Mouse (Mus musculus) liver, postnatal 0 days (tissue): ENCODE data around the gene Pde4d. TPM values are rescaled to one million over a fixed set of nuclear protein-coding genes. Genes with fewer than 3 reads are reported as not detected.

Experiments
- ATAC-seq: fragments of 200-750 bp; cut with Nextera tagmentation; 2 replicates; pipeline ENCODE4 v1.8.0; 2017; ENCODE audit warnings: mild to moderate bottlenecking, moderate library complexity
- DNase-seq: peaks from one replicate; pipeline ENCODE4 v3.0.0-alpha.2; 2016
- H3K27ac ChIP-seq: fragments of 300-500 bp; sonication (generic); 2 replicates; pipeline ENCODE4 v1.5.1; 2014; ENCODE audit warnings: antibody characterized with exemption, moderate library complexity, mild to moderate bottlenecking, low read depth
- H3K27me3 ChIP-seq: fragments of 300-500 bp; sonication (generic); 2 replicates; pipeline ENCODE4 v1.6.1; 2014; ENCODE audit warnings: low read length, control low read depth, mixed read lengths; ENCODE audit not compliant: insufficient read depth
- H3K36me3 ChIP-seq: fragments of 300-500 bp; sonication (generic); replicated peaks from 2 replicates; pipeline ENCODE4 v1.6.1; 2014; ENCODE audit warnings: mild to moderate bottlenecking, control low read depth, low read length, moderate library complexity, mixed read lengths; ENCODE audit not compliant: insufficient read depth
- H3K4me1 ChIP-seq: fragments of 300-500 bp; sonication (generic); 2 replicates; pipeline ENCODE4 v1.6.1; 2014; ENCODE audit warnings: antibody characterized with exemption, mild to moderate bottlenecking, control low read depth; ENCODE audit not compliant: insufficient read depth
- H3K4me2 ChIP-seq: fragments of 300-500 bp; sonication (generic); 2 replicates; pipeline ENCODE4 v1.6.1; 2014; ENCODE audit warnings: low read depth, mild to moderate bottlenecking, low read length, moderate library complexity, mixed read lengths
- H3K4me3 ChIP-seq: fragments of 300-500 bp; sonication (generic); 2 replicates; pipeline ENCODE4 v1.5.1; 2014; ENCODE audit warnings: low read depth, low read length
- H3K9ac ChIP-seq: fragments of 300-500 bp; sonication (generic); replicated peaks from 2 replicates; pipeline ENCODE4 v1.6.1; 2014; ENCODE audit warnings: mild to moderate bottlenecking, moderate library complexity
- H3K9me3 ChIP-seq: fragments of 300-500 bp; sonication (generic); 2 replicates; pipeline ENCODE4 v1.6.1; 2016; ENCODE audit warnings: mild to moderate bottlenecking, control low read depth, low read length, mixed read lengths
- CTCF ChIP-seq: sonication (generic); IDR thresholded peaks from 2 replicates; pipeline ENCODE4 v1.5.1; 2016; ENCODE audit warnings: antibody characterized with exemption, low read depth
- EP300 ChIP-seq: IDR thresholded peaks from 2 replicates; pipeline ENCODE4 v1.6.1; 2016; ENCODE audit warnings: antibody characterized with exemption, low read depth, mild to moderate bottlenecking
- WGBS: fragments of 180-500 bp; shearing (Covaris S2); extraction: QIAGEN DNeasy Blood & Tissue Kit; methylation state at CpG from one replicate; pipeline ENCODE4 v1.1.7; 2014; ENCODE audit not compliant: insufficient replicate concordance; 5-methylcytosine and 5-hydroxymethylcytosine counted together
- polyA plus RNA-seq: library from polyadenylated mRNA; unstranded; fragments of >200 nt; fragmentation: Nextera tagmentation; extraction: Ambion mirVana; gene quantifications from 2 replicates; pipeline ENCODE4 v1.2.1, GENCODE M21; 2015

The Pde4d gene
- polyA plus RNA-seq, 1 experiment from 2014 or later: 6.1 TPM

DNA sequence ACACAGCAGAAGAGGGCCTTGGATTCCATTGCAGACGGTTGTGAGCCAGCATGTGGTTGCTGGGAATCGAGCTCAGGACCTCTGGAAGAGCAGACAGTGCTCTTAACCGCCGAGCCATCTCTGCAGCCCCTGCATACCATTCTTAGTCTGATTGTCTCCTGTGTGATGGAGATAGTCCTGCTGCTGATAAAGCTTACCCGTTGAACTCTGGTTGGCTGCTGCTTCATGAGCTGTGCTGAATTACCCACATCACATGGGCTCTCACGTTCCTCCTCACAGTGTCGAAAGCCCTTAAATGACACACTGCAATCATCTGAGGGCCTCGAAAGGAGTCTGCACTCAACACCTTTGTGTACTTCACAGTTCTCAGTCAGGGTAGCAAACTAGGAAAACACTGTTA is 1468.9 kb downstream of the Pde4d start:
- ATAC-seq (no peak), DNase-seq (no peak)
- TF ChIP-seq EP300 (no peak), CTCF (no peak)
- Histone ChIP-seq H3K4me1 (peaks cover 19% of the 10 kb centered on the region), H3K27ac (no peak overlapping the region), H3K9me3 (no peaks in the 10 kb centered on the region), H3K4me3 (no peak overlapping the region), H3K27me3 (no peaks in the 10 kb centered on the region), H3K9ac (no peak overlapping the region), H3K4me2 (no peak overlapping the region), H3K36me3 (no peaks in the 10 kb centered on the region; the same call in 1 of the 2 replicates)
- 69% methylated on average over 8 of the region's 8 CpGs for WGBS

DNA sequence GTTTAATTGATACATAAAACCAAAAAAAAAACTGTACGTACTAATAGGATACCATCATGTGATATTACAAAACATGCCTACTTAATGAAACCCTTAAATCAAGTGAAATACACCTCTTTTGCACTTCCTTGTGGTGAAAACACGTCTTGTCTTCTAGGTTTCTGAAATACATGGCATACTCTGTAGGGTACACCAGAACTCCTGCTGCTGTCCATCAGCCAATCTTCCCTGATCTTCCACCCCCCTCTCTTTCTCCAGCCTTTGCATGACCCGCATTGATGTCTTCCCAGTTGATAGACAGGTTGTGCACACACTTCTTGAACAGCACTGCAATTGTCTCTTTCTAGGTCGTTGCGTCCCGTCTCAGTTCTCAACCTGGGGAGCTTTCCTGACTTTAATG is 1470.5 kb downstream of the Pde4d start:
- Histone ChIP-seq H3K4me1 (peaks cover 11% of the 10 kb centered on the region), H3K9ac (no peak overlapping the region), H3K36me3 (no peaks in the 10 kb centered on the region; the same call in 1 of the 2 replicates), H3K27ac (no peak overlapping the region), H3K9me3 (no peaks in the 10 kb centered on the region), H3K27me3 (no peaks in the 10 kb centered on the region), H3K4me2 (no peak overlapping the region), H3K4me3 (no peak overlapping the region)
- DNase-seq (no peak), ATAC-seq (no peak)
- no peak for TF ChIP-seq EP300
- TF ChIP-seq CTCF: no peak
- 85% methylated on average over 6 of the region's 6 CpGs for WGBS

DNA sequence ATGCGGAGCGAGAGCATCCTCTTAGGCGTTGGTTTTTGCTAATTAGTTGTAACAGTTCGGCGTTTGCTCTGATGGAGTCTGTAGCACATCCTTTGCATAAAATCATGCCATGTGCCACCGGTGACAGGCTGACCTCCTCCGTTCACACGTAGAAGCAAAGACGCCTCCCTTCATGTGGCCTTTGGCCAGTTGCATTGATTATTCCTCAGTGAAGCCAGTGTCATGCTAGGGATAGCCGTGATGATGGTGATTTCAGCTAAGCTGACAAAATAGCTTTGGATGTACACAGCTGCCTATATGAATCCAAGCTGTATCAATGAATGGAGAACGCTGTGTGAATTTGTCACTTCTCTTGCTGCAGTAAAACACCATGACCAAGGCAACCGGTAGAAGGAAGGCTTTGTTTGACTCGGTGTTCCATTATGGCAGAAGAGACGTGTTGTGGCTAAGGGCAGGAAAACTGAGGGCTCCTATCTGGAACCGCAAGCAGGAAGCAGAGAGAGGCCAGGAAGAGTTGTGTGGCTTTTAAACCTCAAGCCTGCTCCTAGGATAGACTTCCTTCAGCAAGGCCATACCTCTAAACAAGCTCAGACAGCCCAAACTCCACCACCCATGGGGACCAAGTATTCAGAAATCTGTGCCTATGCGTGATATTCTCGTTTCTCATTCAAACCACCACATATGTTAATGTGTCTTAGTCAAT is 1471.7 kb downstream of the Pde4d start:
- peaks cover 6% of the 10 kb centered on the region; the same call in 1 of the 2 replicates for H3K4me1 ChIP-seq
- WGBS: 58% methylated on average over 17 of the region's 17 CpGs
- no peak overlapping the region for H3K27ac ChIP-seq
- H3K4me3 ChIP-seq: no peak overlapping the region
- H3K27me3 ChIP-seq: no peaks in the 10 kb centered on the region
- TF ChIP-seq EP300 (no peak), CTCF (no peak)
- no peaks in the 10 kb centered on the region; the same call in 1 of the 2 replicates for H3K36me3 ChIP-seq
- ATAC-seq (peak; percentile 62), DNase-seq (peak; percentile 27)
- no peak overlapping the region for H3K9ac ChIP-seq
- H3K4me2 ChIP-seq: no peak overlapping the region
- H3K9me3 ChIP-seq: no peaks in the 10 kb centered on the region

DNA sequence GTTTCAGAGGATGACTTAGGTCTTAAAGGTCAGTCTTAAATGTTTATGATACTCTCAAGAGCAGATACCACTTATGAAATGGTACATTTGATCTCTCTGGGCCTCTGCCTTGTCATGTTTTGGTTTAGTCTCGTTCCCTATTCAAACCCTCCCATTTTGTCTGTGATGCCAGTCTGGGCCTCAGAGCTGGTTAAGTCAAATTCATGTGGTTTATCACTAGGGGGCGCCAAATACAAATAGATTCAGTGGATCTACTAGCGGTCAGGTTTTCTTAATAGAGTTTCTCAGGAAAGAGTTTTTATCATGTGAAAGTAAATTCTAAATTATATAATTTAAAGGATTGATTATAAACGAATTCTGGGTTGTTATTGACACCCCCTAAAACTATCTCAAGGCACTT is 1472.5 kb downstream of the Pde4d start:
- no peak overlapping the region for H3K4me2 ChIP-seq
- no peak for DNase-seq
- H3K36me3 ChIP-seq: no peaks in the 10 kb centered on the region; the same call in 1 of the 2 replicates
- ATAC-seq: peak; percentile 59
- TF ChIP-seq CTCF (peak; percentile 80), EP300 (no peak)
- no peaks in the 10 kb centered on the region for H3K9me3 ChIP-seq
- no peaks in the 10 kb centered on the region for H3K27me3 ChIP-seq
- H3K27ac ChIP-seq: no peak overlapping the region
- WGBS: 2% methylated on average over 4 of the region's 4 CpGs
- H3K9ac ChIP-seq: no peak overlapping the region
- H3K4me3 ChIP-seq: no peak overlapping the region
- peaks cover 7% of the 10 kb centered on the region; the same call in 1 of the 2 replicates for H3K4me1 ChIP-seq

DNA sequence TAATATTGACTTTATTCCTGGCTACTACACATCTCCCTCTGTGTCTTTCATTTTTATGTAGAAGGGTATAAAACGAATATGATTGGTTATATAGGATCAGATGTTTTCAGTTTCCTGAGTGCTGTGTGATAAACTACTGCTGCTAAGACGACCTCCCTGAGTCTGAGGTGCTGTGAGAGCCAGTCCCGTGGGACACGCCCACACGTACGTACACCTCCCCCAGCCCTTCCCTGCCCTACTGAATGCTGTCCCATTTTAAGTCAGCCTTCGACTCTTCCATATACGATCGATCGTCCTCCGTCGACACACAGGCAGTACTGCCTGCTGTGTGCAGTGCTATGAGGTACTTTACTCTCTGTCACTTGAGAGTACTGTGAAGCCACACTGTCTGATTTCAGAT is 1473.0 kb downstream of the Pde4d start:
- no peaks in the 10 kb centered on the region for H3K27me3 ChIP-seq
- TF ChIP-seq CTCF: no peak
- TF ChIP-seq EP300: no peak
- H3K4me3 ChIP-seq: no peak overlapping the region
- no peaks in the 10 kb centered on the region; the same call in 1 of the 2 replicates for H3K36me3 ChIP-seq
- no peak overlapping the region for H3K9ac ChIP-seq
- no peaks in the 10 kb centered on the region for H3K9me3 ChIP-seq
- peaks cover 7% of the 10 kb centered on the region; the same call in 1 of the 2 replicates for H3K4me1 ChIP-seq
- DNase-seq: no peak
- no peak for ATAC-seq
- 77% methylated on average over 12 of the region's 12 CpGs for WGBS
- H3K27ac ChIP-seq: no peak overlapping the region
- H3K4me2 ChIP-seq: no peak overlapping the region

- DNase-seq: no peak
- Histone ChIP-seq H3K9me3 (no peaks in the 10 kb centered on the region), H3K27me3 (no peaks in the 10 kb centered on the region), H3K27ac (no peak overlapping the region), H3K4me3 (no peak overlapping the region), H3K4me2 (no peak overlapping the region), H3K36me3 (no peaks in the 10 kb centered on the region), H3K4me1 (peaks cover 7% of the 10 kb centered on the region; the same call in 1 of the 2 replicates), H3K9ac (no peak overlapping the region)
- no peak for ATAC-seq
- 87% methylated on average over 15 of the region's 15 CpGs for WGBS
- TF ChIP-seq CTCF (no peak), EP300 (no peak)
Observed at GRCm38 (mm10) chr13:109924771-109925170, 1475.0 kb downstream of the Pde4d start.
